Mouse (Mus musculus): ENCODE measurements around the gene Hhipl1. TPM values are rescaled to one million over a fixed set of nuclear protein-coding genes. Genes with fewer than 3 reads are reported as not detected.

Hhipl1 gene
- total and polyA plus RNA-seq, 2 experiments from 2014 or later, result 1.5 to 5.2 TPM

GRCm38 (mm10) chr12:108267653-108268052, 38.4 kb upstream of the Hhipl1 start:
- Histone ChIP-seq H3K9ac (no peak overlapping the region), H3K36me3 (ENCODE audit: insufficient read depth) (no peaks in the 10 kb centered on the region), H3K4me3 (ENCODE audit: low read depth, low read length) (no peak overlapping the region), H3K27me3 (ENCODE audit: insufficient read depth, low read length) (no peaks in the 10 kb centered on the region), H3K4me1 (ENCODE audit: insufficient read depth) (peaks cover 43% of the 10 kb centered on the region), H3K9me3 (ENCODE audit: low read length) (no peaks in the 10 kb centered on the region), H3K4me2 (ENCODE audit: low read depth) (no peak overlapping the region), H3K27ac (ENCODE audit: low read depth, low read length) (no peak overlapping the region)
- ATAC-seq (no peak), DNase-seq (no peak)
- no peak for TF ChIP-seq CTCF (IDR thresholded peaks at IDR 0.05; ENCODE audit: low read depth)
- 86% methylated on average over 7 of the region's 7 CpGs for WGBS

- 96% methylated on average over 10 of the region's 10 CpGs for WGBS
- no peaks in the 10 kb centered on the region for H3K36me3 ChIP-seq (ENCODE audit: insufficient read depth)
- no peak for DNase-seq
Observed at GRCm38 (mm10) chr12:108268970-108269369, 37.1 kb upstream of the Hhipl1 start.

GRCm38 (mm10) chr12:108269699-108270098, 36.4 kb upstream of the Hhipl1 start:
- Histone ChIP-seq H3K9ac (no peak overlapping the region), H3K4me2 (ENCODE audit: low read depth) (no peak overlapping the region), H3K27me3 (ENCODE audit: insufficient read depth, low read length) (no peaks in the 10 kb centered on the region), H3K36me3 (ENCODE audit: insufficient read depth) (no peaks in the 10 kb centered on the region), H3K27ac (ENCODE audit: low read depth, low read length) (no peak overlapping the region), H3K9me3 (ENCODE audit: low read length) (no peaks in the 10 kb centered on the region), H3K4me3 (ENCODE audit: low read depth, low read length) (no peak overlapping the region), H3K4me1 (ENCODE audit: insufficient read depth) (peaks cover 48% of the 10 kb centered on the region)
- TF ChIP-seq CTCF (IDR thresholded peaks at IDR 0.05; ENCODE audit: low read depth), result no peak
- DNase-seq (no peak), ATAC-seq (no peak)
- WGBS, result 85% methylated on average over 5 of the region's 5 CpGs

More at GRCm38 (mm10) chr12:108268970-108269369, 37.1 kb upstream of the Hhipl1 start:
- no peak for ATAC-seq
- Histone ChIP-seq H3K4me1 (ENCODE audit: insufficient read depth) (peaks cover 53% of the 10 kb centered on the region), H3K27me3 (ENCODE audit: insufficient read depth, low read length) (no peaks in the 10 kb centered on the region), H3K4me2 (ENCODE audit: low read depth) (no peak overlapping the region), H3K9ac (no peak overlapping the region), H3K9me3 (ENCODE audit: low read length) (no peaks in the 10 kb centered on the region), H3K4me3 (ENCODE audit: low read depth, low read length) (no peak overlapping the region), H3K27ac (ENCODE audit: low read depth, low read length) (no peak overlapping the region)
- TF ChIP-seq CTCF (IDR thresholded peaks at IDR 0.05; ENCODE audit: low read depth), result no peak

GRCm38 (mm10) chr12:108270240-108270919, 35.7 kb upstream of the Hhipl1 start:
- no peaks in the 10 kb centered on the region for H3K9me3 ChIP-seq (ENCODE audit: low read length)
- no peak for DNase-seq
- ATAC-seq, result no peak
- no peak overlapping the region for H3K27ac ChIP-seq (ENCODE audit: low read depth, low read length)
- H3K4me1 ChIP-seq (ENCODE audit: insufficient read depth), result peaks cover 47% of the 10 kb centered on the region
- 48% methylated on average over 13 of the region's 13 CpGs for WGBS
- H3K9ac ChIP-seq, result peak overlapping the region; percentile 14; the same call in 1 of the 2 replicates
- no peak for TF ChIP-seq CTCF (IDR thresholded peaks at IDR 0.05; ENCODE audit: low read depth)
- H3K4me3 ChIP-seq (ENCODE audit: low read depth, low read length), result no peak overlapping the region
- H3K27me3 ChIP-seq (ENCODE audit: insufficient read depth, low read length), result no peaks in the 10 kb centered on the region
- peak overlapping the region; percentile 90 for H3K4me2 ChIP-seq (ENCODE audit: low read depth)
- no peaks in the 10 kb centered on the region for H3K36me3 ChIP-seq (ENCODE audit: insufficient read depth)

- ATAC-seq (no peak), DNase-seq (no peak)
- Histone ChIP-seq H3K27ac (ENCODE audit: low read depth, low read length) (no peak overlapping the region), H3K4me3 (ENCODE audit: low read depth, low read length) (peak overlapping the region; percentile 12), H3K9ac (peak overlapping the region; percentile 33; the same call in 1 of the 2 replicates), H3K4me1 (ENCODE audit: insufficient read depth) (peaks cover 36% of the 10 kb centered on the region), H3K4me2 (ENCODE audit: low read depth) (peak overlapping the region; percentile 90), H3K36me3 (ENCODE audit: insufficient read depth) (no peaks in the 10 kb centered on the region), H3K9me3 (ENCODE audit: low read length) (no peaks in the 10 kb centered on the region), H3K27me3 (ENCODE audit: insufficient read depth, low read length) (no peaks in the 10 kb centered on the region)
- TF ChIP-seq CTCF (IDR thresholded peaks at IDR 0.05; ENCODE audit: low read depth), result no peak
- 63% methylated on average over 16 of the region's 16 CpGs for WGBS
Observed at GRCm38 (mm10) chr12:108271351-108272142, 34.5 kb upstream of the Hhipl1 start.

- Histone ChIP-seq H3K27ac (ENCODE audit: low read depth, low read length) (no peak overlapping the region), H3K36me3 (ENCODE audit: insufficient read depth) (no peaks in the 10 kb centered on the region), H3K9me3 (ENCODE audit: low read length) (no peaks in the 10 kb centered on the region), H3K4me2 (ENCODE audit: low read depth) (peak overlapping the region; percentile 90), H3K9ac (no peak overlapping the region), H3K4me1 (ENCODE audit: insufficient read depth) (peaks cover 35% of the 10 kb centered on the region), H3K27me3 (ENCODE audit: insufficient read depth, low read length) (no peaks in the 10 kb centered on the region), H3K4me3 (ENCODE audit: low read depth, low read length) (peak overlapping the region; percentile 12)
- 45% methylated on average over 7 of the region's 7 CpGs for WGBS
- no peak for ATAC-seq
- DNase-seq, result no peak
- TF ChIP-seq CTCF (IDR thresholded peaks at IDR 0.05; ENCODE audit: low read depth), result no peak
Observed at GRCm38 (mm10) chr12:108272143-108272635, 33.9 kb upstream of the Hhipl1 start.
